Mouse (Mus musculus) adipose tissue, adult 10 weeks (tissue): ENCODE measurements around the gene Dock6. TPM values are rescaled to one million over a fixed set of nuclear protein-coding genes. Genes with fewer than 3 reads are reported as not detected.

Experiments used
- polyA plus RNA-seq: library from polyadenylated mRNA; stranded (reverse); fragments of 350-450 nt; fragmentation: Illumina TruSeq; extraction: RNeasy Lipid Tissue Mini Kit (QIAGEN cat#74804); gene quantifications from one replicate; pipeline ENCODE4 v1.2.3, GENCODE M21; 2014; ENCODE audit warnings: low read depth, low replicate concordance

Dock6 gene
- 30.9 TPM for polyA plus RNA-seq

GRCm38 (mm10) chr9:21852128-21853091, at the start of gene Dock6:
Dock6 (minus strand) TSS chr9:21852635.

DNA sequence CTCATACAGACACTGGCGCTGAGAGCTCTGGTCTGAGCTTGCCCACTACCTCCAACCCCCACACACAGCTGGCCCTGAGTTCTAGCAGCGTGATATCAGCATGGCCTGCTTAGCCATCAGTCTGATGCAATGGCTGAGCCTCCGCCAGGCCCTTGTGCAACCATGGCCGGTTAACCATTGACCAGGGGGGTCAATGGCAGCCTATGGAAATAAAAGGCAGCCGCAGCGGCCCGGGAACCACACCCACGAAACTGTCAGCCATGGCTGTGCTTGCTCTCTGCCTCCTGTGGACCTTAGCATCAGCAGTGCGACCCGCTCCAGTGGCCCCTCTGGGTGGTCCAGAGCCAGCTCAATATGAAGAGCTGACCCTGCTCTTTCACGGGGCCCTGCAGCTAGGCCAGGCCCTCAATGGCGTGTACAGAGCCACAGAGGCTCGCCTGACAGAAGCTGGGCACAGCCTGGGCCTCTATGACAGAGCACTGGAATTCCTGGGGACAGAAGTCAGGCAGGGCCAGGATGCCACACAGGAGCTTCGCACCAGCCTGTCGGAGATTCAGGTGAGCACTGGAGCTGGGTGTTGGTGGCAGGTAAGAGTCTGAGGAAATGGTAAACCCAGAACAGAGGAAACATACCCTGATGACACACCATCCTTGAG, 17.1 kb downstream of the Dock6 start, which contains the start of gene Angptl8:
Gene Angptl8 (plus strand): TSS at position 253 of the 655 bp plus-strand sequence.

GRCm38 (mm10) chr9:21798345-21799009, 54.0 kb downstream of the Dock6 start, which contains the start of gene Kank2:
Kank2 (minus strand) TSS chr9:21798744.

DNA sequence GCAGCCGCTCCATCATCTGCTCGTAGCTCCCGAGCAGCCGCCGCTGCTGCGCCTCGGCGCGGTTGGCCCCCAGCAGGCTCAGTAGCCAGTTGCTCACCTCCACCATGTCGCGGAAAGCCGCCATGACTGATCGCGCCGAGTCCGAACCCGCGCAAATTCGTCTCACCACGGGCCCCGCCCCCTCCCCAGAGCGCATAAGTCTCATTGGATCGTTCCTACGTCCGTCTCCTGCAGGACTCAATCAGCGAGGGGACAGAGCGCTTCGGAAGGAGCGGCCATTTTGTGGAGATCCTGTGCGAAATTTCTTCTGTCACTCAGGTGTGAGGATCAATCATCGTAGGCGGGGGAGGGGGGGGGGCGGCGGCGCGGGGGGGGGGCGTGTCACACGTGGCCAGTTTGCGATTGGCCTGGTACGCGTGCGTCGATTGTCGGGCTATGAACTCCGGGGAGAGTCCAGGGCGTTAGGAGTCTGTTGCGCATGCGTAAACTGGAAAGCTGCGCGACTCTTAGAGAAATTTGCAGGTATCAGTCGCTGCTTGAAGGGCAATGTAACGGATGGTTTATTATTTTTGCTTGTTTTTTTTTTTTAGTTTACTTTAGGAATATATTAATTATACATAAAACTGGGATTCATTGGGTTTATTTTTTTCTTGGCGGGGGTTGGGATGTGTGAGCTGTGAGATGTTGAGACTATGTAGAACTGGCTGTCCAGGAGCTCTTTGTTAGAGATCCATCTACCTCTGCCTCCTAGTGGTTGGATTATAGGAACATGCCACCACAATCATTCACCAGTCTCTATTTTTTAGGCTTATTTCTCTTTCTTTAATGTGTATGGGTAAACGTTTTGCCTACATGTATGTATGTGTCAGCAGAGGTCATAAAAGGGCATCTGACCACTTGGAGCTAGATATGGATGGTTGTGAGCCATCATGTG, 92.0 kb downstream of the Dock6 start, which contains the start of gene Spc24:
Gene Spc24 (minus strand): TSS at position 149 of the 934 bp plus-strand sequence.

Other genes with a start within 250 kb of the Dock6 start
- 40.6 TPM for gene Smarca4, start 236.5 kb downstream of the Dock6 start, polyA plus RNA-seq
- 20.8 TPM for gene Ldlr, start 129.2 kb downstream of the Dock6 start, polyA plus RNA-seq
- 2.0 TPM for gene Spc24, start 92.3 kb downstream of the Dock6 start, polyA plus RNA-seq
- 19.9 TPM for gene Kank2, start 53.9 kb downstream of the Dock6 start, polyA plus RNA-seq
- gene Angptl8, start 17.1 kb downstream of the Dock6 start, polyA plus RNA-seq = 3.0 TPM
- gene Rab3d, start 65.6 kb upstream of the Dock6 start, polyA plus RNA-seq = 36.3 TPM
- gene Ccdc159, start 74.8 kb upstream of the Dock6 start, polyA plus RNA-seq = 8.7 TPM
- 141 TPM for gene Tmem205, start 74.9 kb upstream of the Dock6 start, polyA plus RNA-seq
- gene Plppr2, start 84.4 kb upstream of the Dock6 start, polyA plus RNA-seq = 7.7 TPM
- gene Swsap1, start 103.1 kb upstream of the Dock6 start, polyA plus RNA-seq = 15.6 TPM
- gene Epor, start 110.9 kb upstream of the Dock6 start, polyA plus RNA-seq = 4.1 TPM
- gene Rgl3, start 136.8 kb upstream of the Dock6 start, polyA plus RNA-seq = 23.4 TPM
- gene Ccdc151, start 150.0 kb upstream of the Dock6 start, polyA plus RNA-seq = 2.1 TPM
- gene Prkcsh, start 150.2 kb upstream of the Dock6 start, polyA plus RNA-seq = 107 TPM
- 0.05 TPM for gene Elavl3, start 199.4 kb upstream of the Dock6 start, polyA plus RNA-seq
- gene Gm49318, start 218.6 kb upstream of the Dock6 start, polyA plus RNA-seq = not detected
- gene Zfp653, start 218.7 kb upstream of the Dock6 start, polyA plus RNA-seq = 7.2 TPM
- gene Ecsit, start 232.8 kb upstream of the Dock6 start, polyA plus RNA-seq = 26.5 TPM
- 56.7 TPM for gene Cnn1, start 246.6 kb upstream of the Dock6 start, polyA plus RNA-seq